Mouse (Mus musculus) midbrain, embryonic 12.5 days (tissue): ENCODE measurements around the gene Tnfrsf4. TPM values are rescaled to one million over a fixed set of nuclear protein-coding genes. Genes with fewer than 3 reads are reported as not detected.
A peak's percentile ranks its signal among the peaks of the same experiment; 100 is the strongest.

Experiments used
- ATAC-seq: fragments of 200-750 bp; cut with Nextera tagmentation; 2 replicates; pipeline ENCODE4 v1.8.0; 2017; ENCODE audit warnings: low read depth, moderate TSS enrichment, moderate library complexity; ENCODE audit not compliant: low FRiP score
- H3K27ac ChIP-seq: fragments of 300-500 bp; sonication (generic); replicated peaks from 2 replicates; pipeline ENCODE4 v1.5.1; 2016; ENCODE audit warnings: mild to moderate bottlenecking
- H3K27me3 ChIP-seq: fragments of 300-500 bp; sonication (generic); 2 replicates; pipeline ENCODE4 v1.6.1; 2016; ENCODE audit warnings: mild to moderate bottlenecking
- H3K36me3 ChIP-seq: fragments of 300-500 bp; sonication (generic); 2 replicates; pipeline ENCODE4 v1.6.1; 2016
- H3K4me1 ChIP-seq: fragments of 300-500 bp; sonication (generic); 2 replicates; pipeline ENCODE4 v1.6.1; 2016
- H3K4me2 ChIP-seq: fragments of 300-500 bp; sonication (generic); replicated peaks from 2 replicates; pipeline ENCODE4 v1.6.1; 2016; ENCODE audit warnings: mild to moderate bottlenecking, moderate library complexity
- H3K4me3 ChIP-seq: fragments of 300-500 bp; sonication (generic); 2 replicates; pipeline ENCODE4 v1.5.1; 2016; ENCODE audit warnings: mild to moderate bottlenecking
- H3K9ac ChIP-seq: fragments of 300-500 bp; sonication (generic); replicated peaks from 2 replicates; pipeline ENCODE4 v1.6.1; 2016; ENCODE audit warnings: mild to moderate bottlenecking, moderate library complexity
- H3K9me3 ChIP-seq: fragments of 300-500 bp; sonication (generic); 2 replicates; pipeline ENCODE4 v1.6.1; 2016; ENCODE audit warnings: mild to moderate bottlenecking
- WGBS: fragments of 180-500 bp; shearing (Covaris S2); methylation state at CpG from one replicate; pipeline ENCODE4 v1.1.7; 2016; 5-methylcytosine and 5-hydroxymethylcytosine counted together
- polyA plus RNA-seq: library from polyadenylated mRNA; unstranded; fragments of >200 nt; fragmentation: Nextera tagmentation; extraction: Ambion mirVana; gene quantifications from 2 replicates; pipeline ENCODE4 v1.2.1, GENCODE M21; 2016

Tnfrsf4 gene
- polyA plus RNA-seq, 1 experiment from 2014 or later, result 0.52 TPM

DNA sequence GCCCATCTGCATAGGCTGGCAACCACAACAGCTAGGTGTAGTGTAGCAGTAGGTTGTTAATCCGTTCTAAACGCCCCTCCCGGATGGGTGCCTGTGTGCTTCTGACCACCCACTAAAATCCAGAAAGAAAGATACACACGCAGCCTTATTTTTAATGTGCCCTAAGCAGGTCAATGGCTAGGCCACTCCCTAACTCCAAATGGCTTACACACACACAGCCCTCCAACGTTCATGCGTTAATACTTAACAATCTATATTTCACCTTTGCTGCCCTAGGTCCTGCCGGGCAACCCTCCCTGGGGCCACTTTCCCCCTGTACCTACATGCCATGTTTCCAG is 17.6 kb downstream of the Tnfrsf4 start:
- no peak for ATAC-seq
- Histone ChIP-seq H3K27me3 (peaks cover 26% of the 10 kb centered on the region), H3K4me2 (peak overlapping the region; percentile 62), H3K4me1 (peaks cover 32% of the 10 kb centered on the region), H3K9ac (peak overlapping the region; percentile 60), H3K9me3 (no peaks in the 10 kb centered on the region), H3K4me3 (peak overlapping the region; percentile 52), H3K36me3 (peaks cover 27% of the 10 kb centered on the region), H3K27ac (peak overlapping the region; percentile 90)
- 6% methylated on average over 7 of the region's 7 CpGs for WGBS

- Histone ChIP-seq H3K27ac (peak overlapping the region; percentile 90), H3K27me3 (peaks cover 27% of the 10 kb centered on the region), H3K36me3 (peaks cover 23% of the 10 kb centered on the region), H3K4me3 (peak overlapping the region; percentile 52), H3K4me1 (peaks cover 32% of the 10 kb centered on the region), H3K4me2 (peak overlapping the region; percentile 62), H3K9me3 (no peaks in the 10 kb centered on the region), H3K9ac (peak overlapping the region; percentile 60)
- ATAC-seq, result peak; percentile 94
- 2% methylated on average over 24 of the region's 24 CpGs for WGBS
These were observed 18.1 kb downstream of the Tnfrsf4 start for GRCm38 (mm10) chr4:156031593-156032391.

GRCm38 (mm10) chr4:156032856-156033255 is 19.2 kb downstream of the Tnfrsf4 start:
- H3K4me2 ChIP-seq, result no peak overlapping the region
- peaks cover 32% of the 10 kb centered on the region for H3K4me1 ChIP-seq
- no peaks in the 10 kb centered on the region for H3K9me3 ChIP-seq
- H3K9ac ChIP-seq, result no peak overlapping the region
- H3K36me3 ChIP-seq, result peaks cover 12% of the 10 kb centered on the region
- 98% methylated on average over 4 of the region's 4 CpGs for WGBS
- no peak overlapping the region for H3K27ac ChIP-seq
- H3K27me3 ChIP-seq, result peaks cover 27% of the 10 kb centered on the region
- no peak overlapping the region for H3K4me3 ChIP-seq
- no peak for ATAC-seq

GRCm38 (mm10) chr4:156033476-156034119 is 20.0 kb downstream of the Tnfrsf4 start:
- Histone ChIP-seq H3K27me3 (peaks cover 27% of the 10 kb centered on the region), H3K36me3 (peaks cover 5% of the 10 kb centered on the region; the same call in 1 of the 2 replicates), H3K9ac (no peak overlapping the region)

GRCm38 (mm10) chr4:156034301-156034700 is 20.7 kb downstream of the Tnfrsf4 start:
- Histone ChIP-seq H3K27ac (no peak overlapping the region), H3K9ac (peak overlapping the region; percentile 28; the same call in 1 of the 2 replicates), H3K4me3 (0 out of 2 replicates have a peak overlapping the region, but pooled peaks have one; percentile 31), H3K4me2 (peak overlapping the region; percentile 48; the same call in 1 of the 2 replicates), H3K9me3 (no peaks in the 10 kb centered on the region), H3K4me1 (peaks cover 32% of the 10 kb centered on the region), H3K36me3 (peaks cover 2% of the 10 kb centered on the region; the same call in 1 of the 2 replicates), H3K27me3 (peaks cover 27% of the 10 kb centered on the region)
- WGBS, result 55% methylated on average over 4 of the region's 4 CpGs
- ATAC-seq, result no peak

More at GRCm38 (mm10) chr4:156033476-156034119, 20.0 kb downstream of the Tnfrsf4 start:
- 55% methylated on average over 6 of the region's 6 CpGs for WGBS
- Histone ChIP-seq H3K4me1 (peaks cover 32% of the 10 kb centered on the region), H3K4me2 (no peak overlapping the region), H3K9me3 (no peaks in the 10 kb centered on the region), H3K27ac (no peak overlapping the region), H3K4me3 (no peak overlapping the region)
- ATAC-seq, result no peak

GRCm38 (mm10) chr4:156034901-156035300 is 21.3 kb downstream of the Tnfrsf4 start:
- H3K27me3 ChIP-seq, result peaks cover 27% of the 10 kb centered on the region
- no peaks in the 10 kb centered on the region for H3K36me3 ChIP-seq
- peaks cover 32% of the 10 kb centered on the region for H3K4me1 ChIP-seq
- H3K9ac ChIP-seq, result peak overlapping the region; percentile 28; the same call in 1 of the 2 replicates
- WGBS, result 5% methylated on average over 25 of the region's 25 CpGs
- H3K9me3 ChIP-seq, result no peaks in the 10 kb centered on the region
- H3K4me3 ChIP-seq, result peak overlapping the region; percentile 31
- no peak overlapping the region for H3K27ac ChIP-seq
- no peak for ATAC-seq
- H3K4me2 ChIP-seq, result peak overlapping the region; percentile 48

GRCm38 (mm10) chr4:156044754-156045153 is 31.1 kb downstream of the Tnfrsf4 start:
- no peak for ATAC-seq
- 76% methylated on average over 5 of the region's 5 CpGs for WGBS
- H3K36me3 ChIP-seq, result no peaks in the 10 kb centered on the region

DNA sequence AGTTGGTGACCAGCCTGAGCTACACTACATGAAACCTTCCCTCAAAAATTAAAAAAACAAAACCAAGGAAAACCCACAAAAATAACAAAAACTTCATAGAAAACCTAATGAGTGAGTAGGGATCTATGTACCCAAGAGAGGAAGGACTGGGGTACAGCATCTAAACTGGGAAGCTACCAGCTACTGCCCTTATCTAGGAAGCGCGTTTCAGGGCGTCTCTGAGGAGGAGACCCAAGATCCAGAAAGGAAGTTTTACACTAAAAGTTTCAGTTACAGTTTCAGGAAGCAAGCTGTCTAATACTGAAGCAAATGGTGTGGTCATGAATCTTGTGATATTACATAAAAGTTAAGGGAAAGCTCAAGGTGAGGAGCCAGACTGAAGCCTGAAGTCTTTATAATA is 36.1 kb downstream of the Tnfrsf4 start:
- Histone ChIP-seq H3K36me3 (no peaks in the 10 kb centered on the region), H3K4me2 (no peak overlapping the region), H3K27ac (no peak overlapping the region), H3K9ac (no peak overlapping the region), H3K4me1 (no peaks in the 10 kb centered on the region), H3K4me3 (no peak overlapping the region), H3K9me3 (no peaks in the 10 kb centered on the region), H3K27me3 (no peaks in the 10 kb centered on the region)
- WGBS, result 89% methylated on average over 3 of the region's 3 CpGs
- no peak for ATAC-seq

More at GRCm38 (mm10) chr4:156044754-156045153, 31.1 kb downstream of the Tnfrsf4 start:
- Histone ChIP-seq H3K4me3 (no peak overlapping the region), H3K9me3 (no peaks in the 10 kb centered on the region), H3K4me1 (no peaks in the 10 kb centered on the region), H3K9ac (no peak overlapping the region), H3K27ac (no peak overlapping the region), H3K4me2 (no peak overlapping the region), H3K27me3 (no peaks in the 10 kb centered on the region)

DNA sequence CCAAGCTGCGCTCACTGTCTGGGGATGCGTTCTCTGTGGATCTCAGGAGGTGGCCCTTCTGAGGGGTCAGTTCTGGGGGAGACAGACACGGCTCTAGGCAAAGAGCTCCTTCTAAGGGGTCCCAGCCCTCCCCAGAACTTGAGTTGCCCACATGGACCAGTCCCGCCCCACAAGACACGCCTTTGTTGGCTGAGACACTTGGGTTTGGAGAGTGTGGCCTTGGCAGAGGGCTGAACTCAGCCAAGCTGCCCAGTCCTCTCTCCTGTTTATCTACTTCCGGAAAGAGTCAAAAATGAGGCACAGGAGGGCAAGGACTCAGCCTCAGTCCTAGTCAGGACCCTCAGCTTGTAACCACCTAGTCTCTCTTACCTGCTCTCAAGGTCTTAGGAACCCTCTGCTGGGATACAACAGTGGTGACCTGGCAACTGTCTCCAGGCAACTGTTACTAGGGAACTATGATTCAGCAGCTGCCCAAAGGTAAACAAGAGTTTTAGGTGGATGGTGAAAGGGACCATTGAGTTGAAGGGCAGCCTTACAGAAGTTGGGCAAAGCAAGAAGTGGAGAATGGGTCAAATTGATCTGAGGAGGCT is 36.8 kb downstream of the Tnfrsf4 start:
- no peak overlapping the region for H3K4me2 ChIP-seq

GRCm38 (mm10) chr4:156053113-156053512 is 39.5 kb downstream of the Tnfrsf4 start:
- no peak overlapping the region for H3K4me2 ChIP-seq
- H3K9me3 ChIP-seq, result no peaks in the 10 kb centered on the region
- no peaks in the 10 kb centered on the region for H3K27me3 ChIP-seq
- no peak for ATAC-seq
- no peaks in the 10 kb centered on the region for H3K36me3 ChIP-seq
- H3K4me3 ChIP-seq, result no peak overlapping the region
- H3K9ac ChIP-seq, result no peak overlapping the region
- WGBS, result 88% methylated on average over 4 of the region's 4 CpGs
- H3K4me1 ChIP-seq, result no peaks in the 10 kb centered on the region
- H3K27ac ChIP-seq, result no peak overlapping the region

More for the DNA sequence above, 36.8 kb downstream of the Tnfrsf4 start:
- Histone ChIP-seq H3K9me3 (no peaks in the 10 kb centered on the region), H3K4me1 (no peaks in the 10 kb centered on the region), H3K36me3 (no peaks in the 10 kb centered on the region), H3K4me3 (no peak overlapping the region), H3K9ac (no peak overlapping the region), H3K27ac (no peak overlapping the region), H3K27me3 (no peaks in the 10 kb centered on the region)
- no peak for ATAC-seq
- WGBS, result 75% methylated on average over 6 of the region's 6 CpGs

- Histone ChIP-seq H3K27ac (no peak overlapping the region), H3K27me3 (no peaks in the 10 kb centered on the region), H3K4me3 (no peak overlapping the region), H3K9ac (no peak overlapping the region), H3K36me3 (no peaks in the 10 kb centered on the region), H3K4me2 (no peak overlapping the region), H3K4me1 (no peaks in the 10 kb centered on the region), H3K9me3 (no peaks in the 10 kb centered on the region)
- 86% methylated on average over 4 of the region's 4 CpGs for WGBS
- no peak for ATAC-seq
These were observed 40.5 kb downstream of the Tnfrsf4 start for GRCm38 (mm10) chr4:156054130-156054529.

DNA sequence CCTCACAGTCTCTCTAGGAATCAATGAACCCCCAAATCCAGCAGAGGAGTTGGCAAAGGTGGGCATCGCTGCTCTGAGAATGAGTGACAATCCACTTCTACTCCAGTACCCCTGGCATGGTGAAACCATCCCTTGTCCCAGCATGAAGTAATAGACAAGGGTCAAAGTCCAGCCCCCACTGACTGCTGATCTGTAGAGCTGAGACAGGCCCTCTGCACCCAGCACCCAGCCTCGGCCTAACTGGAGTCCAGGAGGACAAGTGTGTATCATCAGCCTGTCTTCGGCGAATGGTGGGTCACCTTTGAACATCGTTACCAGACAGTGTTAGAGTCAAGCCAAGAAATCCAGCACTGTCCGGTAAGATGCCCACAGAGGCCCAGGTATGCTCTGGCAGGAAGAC is 41.0 kb downstream of the Tnfrsf4 start:
- ATAC-seq, result no peak

More for the DNA sequence above, 41.0 kb downstream of the Tnfrsf4 start:
- H3K9me3 ChIP-seq, result no peaks in the 10 kb centered on the region
- no peaks in the 10 kb centered on the region for H3K36me3 ChIP-seq
- H3K4me3 ChIP-seq, result no peak overlapping the region
- 94% methylated on average over 6 of the region's 6 CpGs for WGBS
- no peak overlapping the region for H3K4me2 ChIP-seq
- no peak overlapping the region for H3K9ac ChIP-seq
- no peaks in the 10 kb centered on the region for H3K4me1 ChIP-seq
- H3K27ac ChIP-seq, result no peak overlapping the region
- no peaks in the 10 kb centered on the region for H3K27me3 ChIP-seq
